Mouse (Mus musculus): ENCODE data around the gene St8sia4. TPM values are rescaled to one million over a fixed set of nuclear protein-coding genes. Genes with fewer than 3 reads are reported as not detected.

St8sia4 gene
- polyA plus RNA-seq, 1 experiment from 2014 or later = 6.3 TPM

GRCm38 (mm10) chr1:95610017-95610416, 57.4 kb downstream of the St8sia4 start:
- Histone ChIP-seq H3K4me2 (ENCODE audit: low read depth, low read length) (no peak overlapping the region), H3K27me3 (ENCODE audit: control insufficient read depth, insufficient read depth, low read length) (no peaks in the 10 kb centered on the region), H3K36me3 (ENCODE audit: control insufficient read depth, insufficient read depth, low read length) (no peaks in the 10 kb centered on the region), H3K27ac (ENCODE audit: low read length) (no peak overlapping the region), H3K4me3 (replicated peaks; ENCODE audit: low read length) (no peak overlapping the region), H3K9me3 (replicated peaks; ENCODE audit: control insufficient read depth, low read length) (no peaks in the 10 kb centered on the region), H3K4me1 (ENCODE audit: control insufficient read depth, insufficient read depth, low read length) (no peaks in the 10 kb centered on the region), H3K9ac (ENCODE audit: low read length) (no peak overlapping the region)
- WGBS = 87% methylated on average over 2 of the region's 2 CpGs
- no peak for ATAC-seq (ENCODE audit: insufficient read depth, low FRiP score)

GRCm38 (mm10) chr1:95609045-95609444, 58.3 kb downstream of the St8sia4 start:
- WGBS = 80% methylated on average over 5 of the region's 5 CpGs
- H3K4me2 ChIP-seq (ENCODE audit: low read depth, low read length) = no peak overlapping the region
- no peaks in the 10 kb centered on the region for H3K4me1 ChIP-seq (ENCODE audit: control insufficient read depth, insufficient read depth, low read length)
- H3K4me3 ChIP-seq (replicated peaks; ENCODE audit: low read length) = no peak overlapping the region
- no peak overlapping the region for H3K27ac ChIP-seq (ENCODE audit: low read length)
- no peak for ATAC-seq (ENCODE audit: insufficient read depth, low FRiP score)
- H3K36me3 ChIP-seq (ENCODE audit: control insufficient read depth, insufficient read depth, low read length) = no peaks in the 10 kb centered on the region
- H3K27me3 ChIP-seq (ENCODE audit: control insufficient read depth, insufficient read depth, low read length) = no peaks in the 10 kb centered on the region
- H3K9me3 ChIP-seq (replicated peaks; ENCODE audit: control insufficient read depth, low read length) = no peaks in the 10 kb centered on the region
- H3K9ac ChIP-seq (ENCODE audit: low read length) = no peak overlapping the region

- Histone ChIP-seq H3K4me1 (ENCODE audit: control insufficient read depth, insufficient read depth, low read length) (no peaks in the 10 kb centered on the region), H3K27ac (ENCODE audit: low read length) (no peak overlapping the region), H3K4me3 (replicated peaks; ENCODE audit: low read length) (no peak overlapping the region), H3K36me3 (ENCODE audit: control insufficient read depth, insufficient read depth, low read length) (no peaks in the 10 kb centered on the region), H3K9me3 (replicated peaks; ENCODE audit: control insufficient read depth, low read length) (no peaks in the 10 kb centered on the region), H3K27me3 (ENCODE audit: control insufficient read depth, insufficient read depth, low read length) (no peaks in the 10 kb centered on the region), H3K4me2 (ENCODE audit: low read depth, low read length) (no peak overlapping the region), H3K9ac (ENCODE audit: low read length) (no peak overlapping the region)
- no peak for ATAC-seq (ENCODE audit: insufficient read depth, low FRiP score)
- WGBS = 61% methylated on average over 2 of the region's 2 CpGs
Measured at GRCm38 (mm10) chr1:95605458-95605857, 61.9 kb downstream of the St8sia4 start.

- Histone ChIP-seq H3K4me3 (replicated peaks; ENCODE audit: low read length) (no peak overlapping the region), H3K36me3 (ENCODE audit: control insufficient read depth, insufficient read depth, low read length) (no peaks in the 10 kb centered on the region), H3K9me3 (replicated peaks; ENCODE audit: control insufficient read depth, low read length) (no peaks in the 10 kb centered on the region), H3K4me2 (ENCODE audit: low read depth, low read length) (no peak overlapping the region), H3K4me1 (ENCODE audit: control insufficient read depth, insufficient read depth, low read length) (no peaks in the 10 kb centered on the region), H3K9ac (ENCODE audit: low read length) (no peak overlapping the region), H3K27me3 (ENCODE audit: control insufficient read depth, insufficient read depth, low read length) (no peaks in the 10 kb centered on the region), H3K27ac (ENCODE audit: low read length) (no peak overlapping the region)
- ATAC-seq (ENCODE audit: insufficient read depth, low FRiP score) = no peak
- 78% methylated on average over 1 of the region's 1 CpGs for WGBS
Measured at GRCm38 (mm10) chr1:95598108-95598507, 69.3 kb downstream of the St8sia4 start.

- H3K27me3 ChIP-seq (ENCODE audit: control insufficient read depth, insufficient read depth, low read length) = no peaks in the 10 kb centered on the region
Measured at GRCm38 (mm10) chr1:95596825-95597224, 70.5 kb downstream of the St8sia4 start.

GRCm38 (mm10) chr1:95591101-95591500, 76.3 kb downstream of the St8sia4 start:
- H3K9me3 ChIP-seq (replicated peaks; ENCODE audit: control insufficient read depth, low read length) = no peaks in the 10 kb centered on the region
- 71% methylated on average over 2 of the region's 2 CpGs for WGBS
- no peaks in the 10 kb centered on the region for H3K4me1 ChIP-seq (ENCODE audit: control insufficient read depth, insufficient read depth, low read length)
- H3K9ac ChIP-seq (ENCODE audit: low read length) = no peak overlapping the region
- H3K27me3 ChIP-seq (ENCODE audit: control insufficient read depth, insufficient read depth, low read length) = no peaks in the 10 kb centered on the region
- H3K4me3 ChIP-seq (replicated peaks; ENCODE audit: low read length) = no peak overlapping the region
- no peak overlapping the region for H3K27ac ChIP-seq (ENCODE audit: low read length)
- no peak for ATAC-seq (ENCODE audit: insufficient read depth, low FRiP score)
- H3K4me2 ChIP-seq (ENCODE audit: low read depth, low read length) = no peak overlapping the region
- no peaks in the 10 kb centered on the region for H3K36me3 ChIP-seq (ENCODE audit: control insufficient read depth, insufficient read depth, low read length)

More at GRCm38 (mm10) chr1:95596825-95597224, 70.5 kb downstream of the St8sia4 start:
- no peak overlapping the region for H3K4me3 ChIP-seq (replicated peaks; ENCODE audit: low read length)
- ATAC-seq (ENCODE audit: insufficient read depth, low FRiP score) = no peak
- WGBS = 85% methylated on average over 1 of the region's 1 CpGs
- H3K36me3 ChIP-seq (ENCODE audit: control insufficient read depth, insufficient read depth, low read length) = no peaks in the 10 kb centered on the region
- no peaks in the 10 kb centered on the region for H3K4me1 ChIP-seq (ENCODE audit: control insufficient read depth, insufficient read depth, low read length)
- no peak overlapping the region for H3K9ac ChIP-seq (ENCODE audit: low read length)
- H3K4me2 ChIP-seq (ENCODE audit: low read depth, low read length) = no peak overlapping the region
- no peaks in the 10 kb centered on the region for H3K9me3 ChIP-seq (replicated peaks; ENCODE audit: control insufficient read depth, low read length)
- H3K27ac ChIP-seq (ENCODE audit: low read length) = no peak overlapping the region

GRCm38 (mm10) chr1:95590108-95590507, 77.3 kb downstream of the St8sia4 start:
- 68% methylated on average over 2 of the region's 2 CpGs for WGBS
- ATAC-seq (ENCODE audit: insufficient read depth, low FRiP score) = no peak

GRCm38 (mm10) chr1:95589471-95589870, 77.9 kb downstream of the St8sia4 start:
- Histone ChIP-seq H3K36me3 (ENCODE audit: control insufficient read depth, insufficient read depth, low read length) (no peaks in the 10 kb centered on the region), H3K4me3 (replicated peaks; ENCODE audit: low read length) (no peak overlapping the region), H3K9me3 (replicated peaks; ENCODE audit: control insufficient read depth, low read length) (no peaks in the 10 kb centered on the region), H3K27me3 (ENCODE audit: control insufficient read depth, insufficient read depth, low read length) (no peaks in the 10 kb centered on the region), H3K4me2 (ENCODE audit: low read depth, low read length) (no peak overlapping the region), H3K27ac (ENCODE audit: low read length) (no peak overlapping the region), H3K9ac (ENCODE audit: low read length) (no peak overlapping the region), H3K4me1 (ENCODE audit: control insufficient read depth, insufficient read depth, low read length) (no peaks in the 10 kb centered on the region)
- ATAC-seq (ENCODE audit: insufficient read depth, low FRiP score) = no peak

More at GRCm38 (mm10) chr1:95590108-95590507, 77.3 kb downstream of the St8sia4 start:
- no peak overlapping the region for H3K4me2 ChIP-seq (ENCODE audit: low read depth, low read length)
- H3K4me3 ChIP-seq (replicated peaks; ENCODE audit: low read length) = no peak overlapping the region
- no peak overlapping the region for H3K9ac ChIP-seq (ENCODE audit: low read length)
- no peak overlapping the region for H3K27ac ChIP-seq (ENCODE audit: low read length)
- no peaks in the 10 kb centered on the region for H3K9me3 ChIP-seq (replicated peaks; ENCODE audit: control insufficient read depth, low read length)
- no peaks in the 10 kb centered on the region for H3K4me1 ChIP-seq (ENCODE audit: control insufficient read depth, insufficient read depth, low read length)
- no peaks in the 10 kb centered on the region for H3K36me3 ChIP-seq (ENCODE audit: control insufficient read depth, insufficient read depth, low read length)
- no peaks in the 10 kb centered on the region for H3K27me3 ChIP-seq (ENCODE audit: control insufficient read depth, insufficient read depth, low read length)

GRCm38 (mm10) chr1:95583310-95583709, 84.1 kb downstream of the St8sia4 start:
- Histone ChIP-seq H3K27ac (ENCODE audit: low read length) (no peak overlapping the region), H3K9ac (ENCODE audit: low read length) (no peak overlapping the region), H3K4me3 (replicated peaks; ENCODE audit: low read length) (no peak overlapping the region), H3K27me3 (ENCODE audit: control insufficient read depth, insufficient read depth, low read length) (no peaks in the 10 kb centered on the region), H3K4me2 (ENCODE audit: low read depth, low read length) (no peak overlapping the region), H3K36me3 (ENCODE audit: control insufficient read depth, insufficient read depth, low read length) (no peaks in the 10 kb centered on the region), H3K9me3 (replicated peaks; ENCODE audit: control insufficient read depth, low read length) (no peaks in the 10 kb centered on the region), H3K4me1 (ENCODE audit: control insufficient read depth, insufficient read depth, low read length) (no peaks in the 10 kb centered on the region)
- no peak for ATAC-seq (ENCODE audit: insufficient read depth, low FRiP score)
- WGBS = 58% methylated on average over 1 of the region's 1 CpGs

- Histone ChIP-seq H3K27ac (ENCODE audit: low read length) (no peak overlapping the region), H3K36me3 (ENCODE audit: control insufficient read depth, insufficient read depth, low read length) (no peaks in the 10 kb centered on the region), H3K9ac (ENCODE audit: low read length) (no peak overlapping the region), H3K4me2 (ENCODE audit: low read depth, low read length) (no peak overlapping the region), H3K27me3 (ENCODE audit: control insufficient read depth, insufficient read depth, low read length) (no peaks in the 10 kb centered on the region), H3K9me3 (replicated peaks; ENCODE audit: control insufficient read depth, low read length) (no peaks in the 10 kb centered on the region), H3K4me1 (ENCODE audit: control insufficient read depth, insufficient read depth, low read length) (no peaks in the 10 kb centered on the region), H3K4me3 (replicated peaks; ENCODE audit: low read length) (no peak overlapping the region)
- no peak for ATAC-seq (ENCODE audit: insufficient read depth, low FRiP score)
- WGBS = 33% methylated on average over 1 of the region's 1 CpGs
Measured at GRCm38 (mm10) chr1:95582264-95582663, 85.1 kb downstream of the St8sia4 start.
